Mouse (Mus musculus) gastrocnemius, postnatal 4 days (tissue): ENCODE data around the gene Gck. TPM values are rescaled to one million over a fixed set of nuclear protein-coding genes. Genes with fewer than 3 reads are reported as not detected.

Experiments used
- DNase-seq, 2 experiments: peaks; one replicate each; pipeline ENCODE4 v3.0.0; 2021 to 2022; ENCODE audit warnings: low spot score in 2 of 2, mixed read lengths in 2 of 2
- total RNA-seq, 2 experiments: library from RNA; stranded (reverse); gene quantifications; 2 replicates each; pipeline ENCODE4 v1.2.3; 2021

Gene Gck
- total RNA-seq, 2 experiments from 2014 or later = not detected

GRCm38 (mm10) chr11:5879905-5880304 lies 70.0 kb downstream of the Gck start:
- DNase-seq = peak in 1 of 2 experiments; percentile 60

- DNase-seq = no peak
Observed at GRCm38 (mm10) chr11:5878661-5879060, 71.2 kb downstream of the Gck start.

GRCm38 (mm10) chr11:5877921-5878526 lies 71.9 kb downstream of the Gck start, which contains the start of gene Pold2:
Gene Pold2 (minus strand): TSS chr11:5878292.
- peak; percentile 95 to 98 for DNase-seq

- DNase-seq = no peak
Observed at GRCm38 (mm10) chr11:5877421-5877820, 72.5 kb downstream of the Gck start.

DNA sequence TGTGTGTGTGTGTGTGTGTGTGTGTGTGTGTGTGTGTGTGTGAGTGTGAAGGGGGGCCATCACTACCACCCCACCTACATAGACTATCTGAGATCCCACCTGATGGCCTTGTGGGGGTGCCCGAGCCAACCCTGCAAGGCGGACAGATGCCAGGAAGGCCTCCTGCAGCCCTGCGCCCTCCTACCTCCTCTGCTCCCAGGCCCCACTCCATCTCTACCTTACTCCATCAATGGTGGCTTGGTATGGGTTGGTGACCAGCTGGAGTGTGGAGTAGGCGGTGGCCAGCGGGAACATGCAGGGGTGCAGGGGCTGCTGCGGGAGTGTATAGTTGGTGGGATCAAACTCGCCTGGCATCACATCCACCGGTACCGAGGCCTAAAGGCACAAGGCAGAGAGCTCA lies 76.7 kb downstream of the Gck start:
- no peak for DNase-seq

GRCm38 (mm10) chr11:5872707-5873106 lies 77.2 kb downstream of the Gck start:
- DNase-seq = no peak

GRCm38 (mm10) chr11:5870069-5870468 lies 79.8 kb downstream of the Gck start:
- no peak for DNase-seq

DNA sequence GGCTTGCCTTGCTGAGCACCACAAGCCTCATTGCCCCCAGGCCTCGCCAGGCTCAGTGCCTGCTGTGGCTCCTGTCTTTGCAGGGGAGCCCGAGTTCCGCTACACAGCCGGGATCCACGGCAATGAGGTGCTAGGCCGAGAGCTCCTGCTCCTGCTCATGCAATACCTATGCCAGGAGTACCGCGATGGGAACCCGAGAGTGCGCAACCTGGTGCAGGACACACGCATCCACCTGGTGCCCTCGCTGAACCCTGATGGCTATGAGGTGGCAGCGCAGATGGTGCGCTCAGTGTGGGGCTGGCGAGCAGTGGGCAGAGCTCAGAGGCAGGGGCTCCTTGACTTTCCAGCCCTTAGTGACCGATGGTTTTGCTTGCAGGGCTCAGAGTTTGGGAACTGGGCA lies 80.5 kb downstream of the Gck start:
- no peak for DNase-seq

DNA sequence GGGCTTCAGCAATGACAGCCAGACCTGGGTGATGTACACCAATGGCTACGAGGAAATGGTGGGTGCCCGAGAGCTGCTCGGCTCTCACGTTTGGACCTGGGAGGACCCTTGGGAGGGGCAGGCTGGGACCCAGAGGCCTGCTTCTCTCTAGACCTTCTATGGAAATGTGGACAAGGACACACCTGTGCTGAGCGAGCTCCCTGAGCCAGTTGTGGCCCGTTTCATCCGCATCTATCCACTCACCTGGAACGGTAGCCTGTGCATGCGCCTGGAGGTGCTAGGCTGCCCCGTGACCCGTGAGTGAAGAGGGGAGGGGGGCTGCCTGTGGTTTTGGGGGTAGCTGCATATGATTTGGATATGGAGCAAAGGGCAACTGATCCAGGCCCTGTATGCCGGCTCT lies 81.6 kb downstream of the Gck start:
- DNase-seq = no peak

DNA sequence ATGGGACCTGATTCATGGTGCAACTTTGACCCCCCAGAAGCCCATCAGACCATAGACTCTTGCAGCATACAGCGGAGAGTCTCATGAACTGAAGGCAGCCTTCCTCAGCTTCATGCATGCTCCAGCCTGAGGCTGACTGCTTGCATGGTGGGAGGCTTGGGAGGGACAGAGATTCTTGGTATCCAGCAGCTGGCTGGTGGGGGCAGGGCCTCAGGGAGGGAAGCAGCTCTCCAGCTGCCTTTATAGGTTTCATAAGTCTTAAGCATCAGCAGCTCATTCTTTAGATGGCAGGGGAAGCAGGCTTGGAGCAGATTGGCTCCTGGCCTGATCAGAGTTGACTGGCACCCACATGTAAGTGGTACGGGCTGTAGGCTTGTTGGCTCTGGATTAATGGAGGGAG lies 82.7 kb downstream of the Gck start:
- no peak for DNase-seq

DNA sequence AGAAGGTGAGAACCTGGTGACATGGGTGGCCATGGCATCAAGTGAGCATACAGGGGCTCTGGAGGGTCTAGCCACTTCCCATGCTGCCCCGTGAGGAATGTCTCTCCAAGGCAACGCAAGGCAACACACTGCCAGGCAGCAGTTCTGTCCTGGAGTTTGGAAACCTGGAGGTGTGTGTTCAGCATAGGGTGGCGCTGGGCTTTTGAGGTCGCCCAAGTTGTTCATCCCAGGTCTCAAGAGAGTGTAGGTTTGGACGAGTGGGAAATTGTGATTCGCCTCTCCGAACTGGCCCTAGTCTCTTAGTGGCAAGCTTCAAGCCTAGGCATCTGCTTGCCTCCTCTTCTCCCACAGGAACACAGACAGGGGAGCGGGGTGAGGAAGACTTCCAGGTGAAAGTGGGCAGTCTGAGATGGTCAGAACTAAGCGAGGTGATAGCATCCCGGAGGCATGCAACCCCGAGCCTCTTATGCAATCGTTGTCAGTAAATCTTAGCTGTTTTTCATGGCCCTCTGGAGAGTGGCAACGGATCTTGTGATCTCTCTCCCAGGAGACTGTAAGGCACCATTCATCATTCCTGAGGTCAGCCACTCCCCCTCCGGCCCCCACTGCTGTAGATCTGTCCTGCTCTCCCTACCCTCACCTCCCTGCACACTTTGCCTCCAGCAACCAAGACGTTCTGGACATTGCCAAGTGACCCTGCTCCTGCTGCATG lies 87.3 kb downstream of the Gck start:
- no peak for DNase-seq

GRCm38 (mm10) chr11:5861678-5862393 lies 88.0 kb downstream of the Gck start, which contains the start of gene Aebp1:
Gene Aebp1 (plus strand): TSS chr11:5861947.
- DNase-seq = peak; percentile 67 to 80

- DNase-seq = no peak
Observed at GRCm38 (mm10) chr11:5860639-5861038, 89.2 kb downstream of the Gck start.

DNA sequence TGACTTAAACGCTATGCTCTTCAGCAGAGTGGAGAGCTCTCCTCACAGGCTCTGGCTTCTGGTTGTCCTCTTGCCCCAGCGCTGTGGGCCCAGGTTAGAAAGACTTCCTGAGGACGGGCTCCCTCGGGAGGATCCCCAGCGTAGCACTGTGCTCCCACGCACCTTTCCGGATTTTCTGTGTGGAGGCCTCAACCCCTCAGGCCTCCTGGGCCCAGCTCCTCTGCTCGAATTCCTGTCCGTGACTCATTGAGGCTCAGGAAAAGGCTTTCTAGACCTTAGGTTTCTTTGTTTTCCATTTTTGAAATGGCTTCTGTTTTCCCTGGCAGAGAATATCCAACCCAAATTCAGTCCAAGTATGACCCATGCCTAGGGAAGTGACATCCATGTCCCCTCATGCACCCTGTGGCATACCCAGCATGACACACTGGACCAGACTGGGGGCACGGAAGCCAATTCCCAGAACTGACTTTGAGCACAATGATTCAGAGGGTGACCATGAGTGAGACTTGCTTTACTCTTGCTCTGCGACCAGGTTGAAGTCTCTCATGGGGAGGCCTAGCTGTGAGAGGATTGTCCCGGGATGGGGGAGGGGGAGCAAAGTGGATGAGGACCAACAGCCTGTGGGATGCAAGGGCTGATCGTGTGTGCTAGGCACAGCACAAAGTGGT lies 89.9 kb downstream of the Gck start:
- DNase-seq = no peak

GRCm38 (mm10) chr11:5858723-5859122 lies 91.2 kb downstream of the Gck start:
- DNase-seq = no peak

GRCm38 (mm10) chr11:5856479-5857130 lies 93.3 kb downstream of the Gck start:
- no peak for DNase-seq

GRCm38 (mm10) chr11:5855902-5856301 lies 94.0 kb downstream of the Gck start:
- peak in 1 of 2 experiments; percentile 80 for DNase-seq

DNA sequence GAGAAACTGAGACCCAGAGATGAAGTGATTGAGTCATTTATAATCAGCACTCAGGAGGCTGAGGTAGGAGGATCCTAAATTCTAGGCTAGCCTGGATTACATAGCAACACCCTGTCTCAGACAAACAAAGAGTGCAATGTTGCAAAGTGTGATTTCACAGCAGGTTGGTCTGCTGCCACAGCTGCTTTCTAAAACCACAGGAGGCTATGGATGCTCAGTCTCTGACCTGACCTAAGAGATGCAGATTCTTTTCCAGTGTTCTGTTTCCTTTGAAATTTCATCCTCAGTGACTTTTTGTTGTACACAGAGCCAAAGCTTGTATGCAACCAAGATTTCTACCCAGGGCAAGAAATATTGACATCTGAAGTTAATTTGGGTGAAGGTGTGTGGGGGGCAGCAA lies 94.4 kb downstream of the Gck start:
- no peak for DNase-seq

DNA sequence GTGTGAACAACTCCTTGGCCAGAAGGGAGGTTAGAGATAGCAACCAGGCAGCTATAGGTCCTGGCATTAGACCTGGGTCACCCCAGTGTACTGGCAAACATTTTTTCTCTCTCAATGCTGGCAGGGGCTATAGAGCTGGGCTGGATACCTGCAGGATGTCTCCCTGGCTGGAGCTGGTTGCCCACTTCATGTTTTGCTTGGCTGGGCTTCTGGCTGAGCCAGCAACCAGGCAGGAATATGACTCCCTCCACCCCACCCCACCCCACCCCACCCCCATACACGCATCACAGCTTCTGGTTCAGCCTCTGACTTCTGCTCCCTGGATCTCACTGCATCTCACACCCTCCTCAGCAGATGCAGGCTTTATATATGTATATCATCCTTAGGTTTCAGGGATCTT lies 97.6 kb downstream of the Gck start:
- no peak for DNase-seq

DNA sequence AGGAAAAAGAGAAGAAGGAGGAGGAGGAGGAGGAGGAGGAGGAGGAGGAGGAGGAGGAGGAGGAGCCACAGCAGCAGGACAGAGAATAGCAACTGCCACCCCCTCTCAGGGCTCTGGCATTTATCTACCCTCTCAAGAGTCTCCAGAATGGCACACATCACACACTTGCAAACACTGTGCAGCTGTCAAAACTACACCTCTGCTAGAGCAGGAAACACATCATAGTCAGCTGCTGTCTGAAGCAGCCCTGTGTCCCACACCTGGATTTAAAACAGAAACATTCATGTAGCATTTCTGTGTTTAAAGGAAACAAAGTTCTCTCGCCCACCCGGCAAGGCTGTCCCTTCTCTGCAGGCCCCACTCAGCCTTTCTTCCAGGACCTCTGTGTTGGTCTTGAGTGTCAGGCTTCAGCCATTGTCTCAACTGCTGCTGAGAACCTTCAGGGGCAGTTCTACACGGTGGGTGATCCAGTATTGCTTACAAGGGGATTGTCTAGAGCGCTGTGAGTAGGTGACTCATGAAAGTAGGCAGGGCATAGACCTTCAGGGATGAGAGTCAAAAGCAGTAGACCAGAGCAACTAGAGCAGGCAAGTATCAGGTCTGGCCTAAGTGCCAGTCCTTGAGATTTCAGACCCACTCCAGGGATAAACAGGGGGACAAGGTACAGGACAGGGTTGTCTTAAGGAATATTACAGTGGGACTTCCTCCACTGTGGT lies 98.7 kb downstream of the Gck start:
- no peak for DNase-seq
